Mouse (Mus musculus) E14TG2a.4 (cell line): ENCODE data around the gene Tes.

Experiments
- CTCF ChIP-seq: conservative IDR thresholded peaks from 2 replicates; pipeline ENCODE4 v1.5.1; 2014; ENCODE audit warnings: low read length
- NANOG ChIP-seq: IDR thresholded peaks from 2 replicates; pipeline ENCODE4 v1.6.1; 2014; ENCODE audit warnings: borderline replicate concordance, low read length, mixed read lengths
- POU5F1 ChIP-seq: IDR thresholded peaks from 2 replicates; pipeline ENCODE4 v1.6.1; 2014; ENCODE audit warnings: low read length, borderline replicate concordance

GRCm38 (mm10) chr6:17079304-17079703, 14.4 kb downstream of the Tes start:
- TF ChIP-seq CTCF (no peak), POU5F1 (no peak), NANOG (no peak)
